Mouse (Mus musculus) heart, adult 2 months (tissue): ENCODE results near the gene Gnai2. TPM values are rescaled to one million over a fixed set of nuclear protein-coding genes. Genes with fewer than 3 reads are reported as not detected.
"Not testable (repeated sequence)": the region's sequence is repeated elsewhere in the genome, so short reads cannot be mapped to it uniquely, and the experiment has no call there.

ENCODE experiments used
- DNase-seq, 2 experiments: peaks; one replicate each; pipeline ENCODE4 v3.0.0; 2021
- H3K27ac ChIP-seq: fragments of 200-600 bp; 2 replicates; pipeline ENCODE4 v1.8.1; 2022
- H3K27me3 ChIP-seq: fragments of 200-500 bp; 2 replicates; pipeline ENCODE4 v1.6.1; 2012; ENCODE audit warnings: mild to moderate bottlenecking, low read length, inconsistent platforms, mixed read lengths; ENCODE audit not compliant: control insufficient read depth, insufficient read depth
- H3K36me3 ChIP-seq: fragments of 200-500 bp; 2 replicates; pipeline ENCODE4 v1.6.1; 2012; ENCODE audit warnings: low read length, inconsistent platforms; ENCODE audit not compliant: control insufficient read depth, insufficient read depth
- H3K4me1 ChIP-seq: fragments of 200-500 bp; 2 replicates; pipeline ENCODE4 v1.6.1; 2011; ENCODE audit warnings: low read length; ENCODE audit not compliant: control insufficient read depth, insufficient read depth
- H3K4me3 ChIP-seq: fragments of 200-600 bp; 2 replicates; pipeline ENCODE4 v1.8.1; 2022
- H3K79me2 ChIP-seq: fragments of 200-500 bp; replicated peaks from 2 replicates; pipeline ENCODE4 v1.6.1; 2012; ENCODE audit warnings: mild to moderate bottlenecking, inconsistent platforms, low read length, moderate library complexity, mixed read lengths; ENCODE audit not compliant: control insufficient read depth, insufficient read depth
- H3K9ac ChIP-seq: fragments of 200-500 bp; 2 replicates; pipeline ENCODE4 v1.6.1; 2012; ENCODE audit warnings: low read depth, mild to moderate bottlenecking, control low read depth, inconsistent platforms, low read length, mixed read lengths
- CTCF ChIP-seq: fragments of 200-600 bp; IDR thresholded peaks from 2 replicates; pipeline ENCODE4 v1.8.1; 2022; ENCODE audit warnings: antibody characterized with exemption, mild to moderate bottlenecking, moderate library complexity
- EP300 ChIP-seq: fragments of 200-500 bp; IDR thresholded peaks from 2 replicates; pipeline ENCODE4 v1.6.1; 2011; ENCODE audit warnings: low read depth, low read length, control low read depth; ENCODE audit not compliant: insufficient read depth
- POLR2A ChIP-seq: fragments of 200-500 bp; IDR thresholded peaks from 2 replicates; pipeline ENCODE4 v1.6.1; 2011; ENCODE audit warnings: mild to moderate bottlenecking, low read depth, low read length, control low read depth; ENCODE audit not compliant: insufficient read depth
- WGBS: fragments of 180-500 bp; shearing (Covaris S2); methylation state at CpG from one replicate; pipeline ENCODE4 v1.1.7; 2018; 5-methylcytosine and 5-hydroxymethylcytosine counted together
- intact Hi-C: fragments of 180-260 bp; cut with DNase I; formaldehyde crosslinking; loops from one replicate; pipeline ENCODE4 v1.15.1; 2025
- long read RNA-seq: library from polyadenylated mRNA; stranded (forward); transcript quantifications from one replicate; pipeline ENCODE4 v2.0.0, GENCODE M21; 2021
- polyA plus RNA-seq: library from polyadenylated mRNA; depleted of rRNA; stranded (reverse); fragments of >200 nt; gene quantifications from 2 replicates; pipeline ENCODE4 v1.2.3, GENCODE M21; 2012; rRNA removed
- total RNA-seq, 2 experiments: library from RNA; stranded (reverse); gene quantifications; 2 replicates each; pipeline ENCODE4 v1.2.3; 2021

Gnai2 gene
- total RNA-seq (100 to 1,000 TPM; 243 to 250 TPM), polyA plus RNA-seq (311 and 386 TPM in 2 replicates)
- long read RNA-seq, transcript Gnai2-201 (9 exons, 2,215 nt): major isoform, 112 of 162 reads
- long read RNA-seq, transcript Gnai2-202 (9 exons, 1,777 nt): minor isoform, 22 of 162 reads
- long read RNA-seq, transcript Gnai2-206 (2 exons, 595 nt): minor isoform, 7 of 162 reads
- long read RNA-seq, partial matches to known transcripts: 13 of 162 reads
- long read RNA-seq, other reads (novel, unspliced or antisense): 8 of 162 reads

DNA sequence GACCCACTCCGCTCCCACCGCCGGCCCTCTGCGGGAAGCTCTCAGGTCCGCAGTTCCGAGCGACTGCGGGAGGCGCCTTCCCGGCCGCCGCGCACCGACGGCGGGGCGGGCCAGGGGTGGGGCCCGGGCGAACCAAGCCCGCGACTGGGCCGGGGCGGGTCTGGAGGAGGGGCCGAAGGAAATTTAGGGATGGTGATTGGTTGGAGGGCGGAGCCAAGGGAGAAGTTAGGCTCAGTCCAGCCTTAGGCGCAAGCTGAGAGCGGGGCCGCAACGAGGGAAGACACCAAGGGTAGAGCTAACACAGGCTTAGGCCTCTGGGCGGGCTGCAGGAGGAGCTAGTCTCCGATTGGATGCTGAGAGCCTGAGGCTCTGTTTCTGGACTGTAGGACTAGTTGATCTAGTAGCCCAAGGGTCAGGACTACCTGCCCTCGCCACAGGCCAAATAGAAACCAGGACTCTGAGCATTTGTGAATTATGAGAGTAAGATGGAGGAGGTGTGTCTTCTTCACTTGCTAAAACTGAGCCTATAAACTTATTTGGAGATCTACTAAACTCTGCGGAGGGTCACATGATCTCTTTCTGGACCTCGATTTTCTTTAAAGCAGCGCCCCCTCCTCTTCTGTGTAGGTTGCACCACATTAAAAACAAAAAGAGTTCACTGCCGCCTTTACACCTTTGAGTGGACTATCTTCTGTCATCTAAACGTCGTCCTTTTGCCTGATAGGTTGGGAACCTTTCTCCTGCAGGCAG is at the start of gene Gnai2:
Gene Gnai2, minus strand, starts transcription at position 89 of the 750 bp plus-strand sequence.
- TF ChIP-seq CTCF (peak; percentile 32; the same call in 1 of the 2 replicates), EP300 (peak; percentile 91), POLR2A (peak; percentile 99)
- peak within 1 kb of the TSS; percentile 98 for H3K9ac ChIP-seq
- H3K4me3 ChIP-seq: peak within 1 kb of the TSS; percentile 86
- H3K27me3 ChIP-seq: no peaks in the 10 kb centered on the region
- H3K4me1 ChIP-seq: peaks cover 17% of the 10 kb centered on the region
- H3K36me3 ChIP-seq: peaks cover 4% of the 10 kb centered on the region; the same call in 1 of the 2 replicates
- WGBS: 5% methylated on average over 37 of the region's 38 CpGs
- peak; percentile 98 to 99 for DNase-seq
- peak within 1 kb of the TSS; percentile 97 for H3K27ac ChIP-seq
- intact Hi-C loops: no loop called here
- peaks cover 3% of the 10 kb centered on the region; the same call in 1 of the 2 replicates for H3K79me2 ChIP-seq

DNA sequence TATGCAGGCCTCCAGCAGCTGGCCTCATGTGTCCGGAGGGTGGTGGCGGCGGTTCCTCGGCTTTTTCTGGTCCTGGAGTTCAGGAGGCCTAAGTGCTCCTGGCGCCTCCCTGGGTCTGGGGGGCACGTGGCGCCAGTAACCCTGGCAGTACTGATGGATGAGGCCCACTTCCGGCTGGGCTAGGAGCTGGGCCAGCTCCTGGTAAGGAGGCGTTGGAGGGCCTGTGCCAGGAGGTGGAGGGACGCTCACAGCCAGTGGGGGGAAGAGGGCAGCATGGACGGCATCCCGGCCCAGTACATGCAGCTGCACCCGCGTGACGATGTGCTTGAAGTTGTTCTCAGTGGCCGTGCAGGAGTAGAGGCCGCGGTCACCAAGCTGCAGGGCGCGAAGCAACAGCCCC is 47.2 kb upstream of the Gnai2 start:
- no peak for DNase-seq
- H3K27ac ChIP-seq: no peak overlapping the region
- intact Hi-C loops: no loop called here
- H3K27me3 ChIP-seq: no peaks in the 10 kb centered on the region
- H3K9ac ChIP-seq: no peak overlapping the region
- H3K36me3 ChIP-seq: no peaks in the 10 kb centered on the region
- H3K79me2 ChIP-seq: no peaks in the 10 kb centered on the region
- peaks cover 8% of the 10 kb centered on the region for H3K4me1 ChIP-seq
- TF ChIP-seq EP300 (no peak), CTCF (no peak), POLR2A (no peak)
- no peak overlapping the region for H3K4me3 ChIP-seq
- 90% methylated on average over 20 of the region's 20 CpGs for WGBS

DNA sequence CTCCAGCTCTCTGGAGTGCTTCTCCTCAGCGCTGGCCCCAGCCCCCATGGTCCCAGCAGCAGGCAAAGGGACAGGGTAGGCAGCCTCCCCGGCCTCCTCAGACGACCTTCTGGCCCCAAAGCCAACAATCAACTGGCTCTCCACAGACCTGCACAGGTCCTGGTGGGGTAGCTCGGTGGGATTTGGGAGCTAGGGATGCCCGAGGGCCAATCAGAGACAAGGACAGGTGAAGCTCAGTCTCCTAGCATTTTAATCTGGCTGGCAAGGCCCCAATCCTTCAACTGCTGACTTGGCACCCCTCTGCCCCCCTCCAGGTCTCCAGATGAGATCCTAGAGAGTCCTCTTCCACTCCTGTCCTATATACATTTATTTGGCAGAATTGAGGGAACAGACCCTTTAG is 44.3 kb upstream of the Gnai2 start, which contains the start of gene Gnat1:
Gene Gnat1, minus strand, starts transcription at position 212 of the 400 bp plus-strand sequence.
- H3K27ac ChIP-seq: no peak within 1 kb of the TSS
- H3K36me3 ChIP-seq: no peaks in the 10 kb centered on the region
- H3K4me3 ChIP-seq: no peak within 1 kb of the TSS
- 54% methylated on average over 5 of the region's 5 CpGs for WGBS
- DNase-seq: no peak
- no peak for TF ChIP-seq POLR2A
- no peak for TF ChIP-seq EP300
- TF ChIP-seq CTCF: no peak
- H3K4me1 ChIP-seq: peaks cover 3% of the 10 kb centered on the region; the same call in 1 of the 2 replicates
- H3K9ac ChIP-seq: no peak within 1 kb of the TSS
- intact Hi-C loops: no loop called here
- no peaks in the 10 kb centered on the region for H3K79me2 ChIP-seq
- no peaks in the 10 kb centered on the region for H3K27me3 ChIP-seq

DNA sequence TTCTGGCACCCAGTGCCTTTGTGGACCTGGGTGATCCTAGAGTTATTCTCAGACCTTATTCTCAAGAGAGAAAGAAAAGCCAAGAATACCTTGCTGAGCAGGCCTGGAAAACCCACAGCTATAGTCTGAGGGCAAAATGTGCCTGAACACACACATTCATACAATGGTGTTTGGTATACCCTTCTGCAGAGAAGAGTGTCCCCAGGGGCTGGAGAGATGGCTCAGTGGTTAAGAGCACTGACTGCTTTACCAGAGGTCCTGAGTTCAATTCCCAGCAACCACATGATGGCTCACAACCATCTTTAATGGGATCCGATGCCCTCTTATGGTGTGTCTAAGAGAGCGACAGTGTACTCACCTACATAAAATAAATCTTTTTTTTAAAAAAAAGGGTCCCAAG is 43.7 kb upstream of the Gnai2 start:
- TF ChIP-seq CTCF: no peak
- TF ChIP-seq POLR2A: no peak
- no peak for TF ChIP-seq EP300
- no peak overlapping the region for H3K4me3 ChIP-seq
- whole genome bisulfite sequencing: 90% methylated on average over 2 of the region's 2 CpGs
- no peaks in the 10 kb centered on the region for H3K36me3 ChIP-seq
- H3K79me2 ChIP-seq: no peaks in the 10 kb centered on the region
- no peak overlapping the region for H3K9ac ChIP-seq
- H3K27ac ChIP-seq: no peak overlapping the region
- no peaks in the 10 kb centered on the region for H3K27me3 ChIP-seq
- peaks cover 3% of the 10 kb centered on the region; the same call in 1 of the 2 replicates for H3K4me1 ChIP-seq
- intact Hi-C loops: no loop called here
- DNase-seq: no peak

DNA sequence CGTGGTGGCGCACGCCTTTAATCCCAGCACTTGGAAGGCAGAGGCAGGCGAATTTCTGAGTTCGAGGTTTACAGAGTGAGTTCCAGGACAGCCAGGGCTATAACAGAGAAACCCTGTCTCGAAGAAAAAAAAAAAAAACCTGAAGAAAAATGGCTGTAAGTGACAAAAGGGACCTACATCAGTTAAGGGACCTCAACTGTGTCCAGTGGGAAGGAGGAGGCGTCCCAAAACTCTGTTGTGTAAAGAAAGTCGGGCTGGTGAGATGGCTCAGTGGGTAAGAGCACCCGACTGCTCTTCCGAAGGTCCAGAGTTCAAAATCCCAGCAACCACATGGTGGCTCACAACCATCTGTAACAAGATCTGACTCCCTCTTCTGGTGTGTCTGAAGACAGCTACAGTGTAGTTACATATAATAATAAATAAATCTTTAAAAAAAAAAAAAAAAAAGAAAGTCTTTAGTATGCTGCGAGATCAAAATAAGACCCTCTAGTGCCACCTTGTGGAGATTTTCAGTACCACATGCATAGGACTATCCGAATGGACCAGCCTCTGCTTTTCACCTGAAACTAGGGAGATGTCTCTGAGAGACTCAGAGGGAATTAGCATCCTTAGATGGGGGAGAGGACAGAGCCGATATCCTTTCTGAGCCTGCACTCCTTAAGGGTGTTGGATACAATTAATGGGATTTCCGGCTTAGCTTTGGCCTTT is 42.8 kb upstream of the Gnai2 start:
- H3K9ac ChIP-seq, H3K79me2 ChIP-seq, H3K4me3 ChIP-seq, H3K27me3 ChIP-seq, H3K4me1 ChIP-seq, H3K36me3 ChIP-seq, H3K27ac ChIP-seq: not testable (repeated sequence)
- intact Hi-C loops: loop anchor here (2.0 kb wide), 1 partner anchor 61 kb away; no protein-coding TSS in a partner anchor
- peak; percentile 57 to 60 for DNase-seq
- peak; percentile 79 for TF ChIP-seq CTCF
- 38% methylated on average over 14 of the region's 14 CpGs for WGBS
